Mouse (Mus musculus) embryonic facial prominence, embryonic 11.5 days (tissue): ENCODE data around the gene Rpp14. TPM values are rescaled to one million over a fixed set of nuclear protein-coding genes. Genes with fewer than 3 reads are reported as not detected.

Experiments
- ATAC-seq: fragments of 200-750 bp; cut with Nextera tagmentation; replicated peaks from 2 replicates; pipeline ENCODE4 v1.8.0; 2017; ENCODE audit warnings: low read depth; ENCODE audit not compliant: insufficient number of reproducible peaks, low FRiP score, low TSS enrichment
- DNase-seq: peaks from one replicate; pipeline ENCODE4 v3.0.0-alpha.2; 2015; ENCODE audit warnings: low spot score
- H3K27ac ChIP-seq: fragments of 300-500 bp; sonication (generic); replicated peaks from 2 replicates; pipeline ENCODE4 v1.5.1; 2014; ENCODE audit warnings: mild to moderate bottlenecking, low read depth, low read length, control low read depth
- H3K27me3 ChIP-seq: fragments of 300-500 bp; sonication (generic); 2 replicates; pipeline ENCODE4 v1.6.1; 2014; ENCODE audit warnings: mild to moderate bottlenecking, low read length, moderate library complexity, mixed read lengths; ENCODE audit not compliant: control insufficient read depth, insufficient read depth
- H3K36me3 ChIP-seq: fragments of 300-500 bp; sonication (generic); replicated peaks from 2 replicates; pipeline ENCODE4 v1.6.1; 2014; ENCODE audit warnings: low read depth, mild to moderate bottlenecking, low read length, moderate library complexity, mixed read lengths; ENCODE audit not compliant: control insufficient read depth, insufficient read depth
- H3K4me1 ChIP-seq: fragments of 300-500 bp; sonication (generic); 2 replicates; pipeline ENCODE4 v1.6.1; 2014; ENCODE audit warnings: low read length, mixed read lengths; ENCODE audit not compliant: control insufficient read depth, insufficient read depth
- H3K4me2 ChIP-seq: fragments of 300-500 bp; sonication (generic); 2 replicates; pipeline ENCODE4 v1.6.1; 2014; ENCODE audit warnings: low read depth, mild to moderate bottlenecking, control low read depth, low read length, moderate library complexity
- H3K4me3 ChIP-seq: fragments of 300-500 bp; sonication (generic); 2 replicates; pipeline ENCODE4 v1.5.1; 2014; ENCODE audit warnings: low read depth, low read length, control low read depth
- H3K9ac ChIP-seq: fragments of 300-500 bp; sonication (generic); replicated peaks from 2 replicates; pipeline ENCODE4 v1.6.1; 2014; ENCODE audit warnings: mild to moderate bottlenecking, control low read depth, low read length
- H3K9me3 ChIP-seq: fragments of 300-500 bp; sonication (generic); replicated peaks from 2 replicates; pipeline ENCODE4 v1.6.1; 2016; ENCODE audit warnings: mild to moderate bottlenecking, low read length, inconsistent platforms, mixed read lengths; ENCODE audit not compliant: control insufficient read depth
- WGBS: fragments of 180-500 bp; shearing (Covaris S2); extraction: QIAGEN DNeasy Blood & Tissue Kit; methylation state at CpG from one replicate; pipeline ENCODE4 v1.1.7; 2014; 5-methylcytosine and 5-hydroxymethylcytosine counted together
- polyA plus RNA-seq: library from polyadenylated mRNA; unstranded; fragments of >200 nt; fragmentation: Nextera tagmentation; extraction: Ambion mirVana; gene quantifications from 2 replicates; pipeline ENCODE4 v1.2.1, GENCODE M21; 2014

Rpp14 gene
- polyA plus RNA-seq, 1 experiment from 2014 or later: 74.4 TPM

DNA sequence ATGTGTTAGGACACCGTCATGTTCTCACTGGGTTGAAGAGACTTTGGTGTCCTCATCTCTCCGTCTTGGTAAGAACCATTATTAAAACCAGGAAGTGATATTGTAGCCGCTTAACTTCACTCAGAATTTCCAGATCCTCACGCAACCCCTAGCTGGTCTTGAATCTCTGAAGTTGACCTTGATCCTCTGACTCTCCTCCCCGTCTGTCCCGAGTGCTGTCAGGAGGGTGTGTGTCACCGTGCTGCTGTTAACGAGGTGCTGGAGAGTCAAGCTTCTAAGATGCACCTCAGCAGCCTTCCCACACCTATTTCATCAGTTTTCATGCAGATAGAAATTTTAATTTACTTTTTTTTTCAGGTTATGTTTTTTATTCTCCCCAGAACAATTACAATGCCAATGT is 31.9 kb downstream of the Rpp14 start:
- H3K4me2 ChIP-seq: no peak overlapping the region
- ATAC-seq: no peak

DNA sequence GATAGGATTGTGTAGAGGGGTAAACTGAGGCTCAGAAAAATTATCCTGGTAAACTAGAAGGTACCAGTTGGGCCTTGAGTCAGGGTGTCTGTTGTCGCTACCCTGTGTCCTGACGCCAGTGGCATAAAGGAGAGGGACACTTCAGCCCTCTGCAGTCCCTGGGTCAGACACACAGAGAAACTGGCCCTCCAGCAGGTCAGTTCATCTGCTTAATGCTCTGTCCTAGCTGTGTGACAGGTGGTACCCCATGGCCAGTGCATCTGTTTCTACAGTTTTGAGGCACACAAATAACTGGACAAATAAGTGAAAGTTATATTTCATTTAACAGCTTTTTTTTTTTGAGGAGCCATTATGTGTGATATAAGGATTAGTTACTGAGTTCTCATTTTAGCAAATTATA is 33.4 kb downstream of the Rpp14 start:
- 92% methylated on average over 2 of the region's 2 CpGs for WGBS
- DNase-seq (no peak), ATAC-seq (no peak)
- H3K9ac ChIP-seq: no peak overlapping the region
- no peaks in the 10 kb centered on the region for H3K9me3 ChIP-seq
- no peaks in the 10 kb centered on the region for H3K27me3 ChIP-seq
- H3K4me1 ChIP-seq: no peaks in the 10 kb centered on the region
- H3K27ac ChIP-seq: no peak overlapping the region
- no peak overlapping the region for H3K4me3 ChIP-seq
- no peaks in the 10 kb centered on the region for H3K36me3 ChIP-seq
- no peak overlapping the region for H3K4me2 ChIP-seq

More for the DNA sequence above, 31.9 kb downstream of the Rpp14 start:
- no peaks in the 10 kb centered on the region for H3K27me3 ChIP-seq
- WGBS: 84% methylated on average over 8 of the region's 8 CpGs
- no peak overlapping the region for H3K27ac ChIP-seq
- no peaks in the 10 kb centered on the region for H3K4me1 ChIP-seq
- DNase-seq: no peak
- H3K9me3 ChIP-seq: no peaks in the 10 kb centered on the region
- no peak overlapping the region for H3K9ac ChIP-seq
- H3K4me3 ChIP-seq: no peak overlapping the region
- H3K36me3 ChIP-seq: no peaks in the 10 kb centered on the region

DNA sequence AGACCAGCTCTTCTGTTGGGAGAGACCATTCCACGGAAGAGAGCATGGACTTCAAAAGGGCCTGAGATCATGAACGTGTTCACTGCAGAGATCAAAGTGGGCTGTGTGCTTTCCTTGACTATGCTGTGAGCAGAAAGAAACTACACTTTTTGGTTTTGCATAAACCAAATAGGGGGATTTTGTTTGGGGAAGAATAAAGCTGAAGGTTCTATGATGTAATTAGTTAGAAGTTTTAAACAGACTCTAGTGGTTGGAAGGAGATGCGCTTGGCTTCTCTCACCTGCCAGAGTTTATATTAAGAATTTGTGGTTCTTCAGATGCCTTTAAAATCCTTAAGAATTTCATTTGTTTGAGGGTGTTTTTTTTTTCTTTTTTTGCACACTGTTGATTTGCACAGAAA is 34.1 kb downstream of the Rpp14 start:
- WGBS: 54% methylated on average over 3 of the region's 3 CpGs
- ATAC-seq (no peak), DNase-seq (no peak)
- Histone ChIP-seq H3K4me3 (no peak overlapping the region), H3K9me3 (no peaks in the 10 kb centered on the region), H3K36me3 (no peaks in the 10 kb centered on the region), H3K4me2 (no peak overlapping the region), H3K9ac (no peak overlapping the region), H3K27me3 (no peaks in the 10 kb centered on the region), H3K4me1 (no peaks in the 10 kb centered on the region), H3K27ac (no peak overlapping the region)

DNA sequence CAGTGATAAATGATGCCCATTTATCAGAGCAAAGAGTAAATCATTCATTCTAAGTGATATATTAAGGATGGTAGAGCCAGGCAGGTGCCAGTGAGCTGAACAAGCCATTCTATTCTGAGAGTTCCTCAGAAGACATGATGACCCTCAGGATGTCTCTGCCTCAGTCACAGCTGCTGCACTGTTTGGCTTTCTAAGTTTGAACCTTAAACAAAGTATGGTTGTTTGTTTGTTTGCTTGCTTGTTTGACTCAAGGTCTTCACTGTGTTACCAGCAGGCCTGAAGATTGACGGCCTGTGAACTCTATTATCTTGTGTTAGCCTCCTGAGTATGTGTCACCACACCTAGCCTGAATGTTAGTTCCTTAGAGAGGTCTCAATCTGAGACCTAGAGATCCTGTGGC is 34.6 kb downstream of the Rpp14 start:
- Histone ChIP-seq H3K4me1 (no peaks in the 10 kb centered on the region), H3K27ac (no peak overlapping the region), H3K4me3 (no peak overlapping the region), H3K9ac (no peak overlapping the region), H3K27me3 (no peaks in the 10 kb centered on the region), H3K9me3 (no peaks in the 10 kb centered on the region), H3K36me3 (no peaks in the 10 kb centered on the region), H3K4me2 (no peak overlapping the region)
- ATAC-seq: no peak
- no peak for DNase-seq
- WGBS: 70% methylated on average over 1 of the region's 1 CpGs

DNA sequence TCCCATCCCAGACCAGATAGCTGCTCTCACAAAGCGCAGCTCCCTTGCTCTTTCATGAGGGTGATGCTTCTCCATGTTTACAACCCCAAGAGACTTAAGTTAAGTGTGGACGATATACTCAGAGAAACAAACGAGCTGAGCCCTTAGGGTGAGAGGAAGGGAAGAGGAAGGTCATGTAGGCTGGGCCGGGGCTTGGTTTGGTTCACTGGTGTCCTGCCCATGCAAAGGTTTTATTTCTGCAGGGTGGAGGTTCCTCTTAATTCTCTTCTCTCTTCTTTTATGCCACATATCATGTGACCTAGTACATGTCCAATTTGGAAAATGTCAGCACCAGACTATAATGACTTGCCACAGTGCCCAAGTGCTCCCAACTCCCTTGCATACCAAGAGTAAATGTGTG is 35.6 kb downstream of the Rpp14 start:
- Histone ChIP-seq H3K4me2 (no peak overlapping the region), H3K4me3 (no peak overlapping the region), H3K4me1 (no peaks in the 10 kb centered on the region), H3K9me3 (no peaks in the 10 kb centered on the region), H3K27me3 (no peaks in the 10 kb centered on the region), H3K36me3 (no peaks in the 10 kb centered on the region), H3K27ac (no peak overlapping the region), H3K9ac (no peak overlapping the region)
- ATAC-seq: no peak
- 89% methylated on average over 4 of the region's 4 CpGs for WGBS
- DNase-seq: no peak

DNA sequence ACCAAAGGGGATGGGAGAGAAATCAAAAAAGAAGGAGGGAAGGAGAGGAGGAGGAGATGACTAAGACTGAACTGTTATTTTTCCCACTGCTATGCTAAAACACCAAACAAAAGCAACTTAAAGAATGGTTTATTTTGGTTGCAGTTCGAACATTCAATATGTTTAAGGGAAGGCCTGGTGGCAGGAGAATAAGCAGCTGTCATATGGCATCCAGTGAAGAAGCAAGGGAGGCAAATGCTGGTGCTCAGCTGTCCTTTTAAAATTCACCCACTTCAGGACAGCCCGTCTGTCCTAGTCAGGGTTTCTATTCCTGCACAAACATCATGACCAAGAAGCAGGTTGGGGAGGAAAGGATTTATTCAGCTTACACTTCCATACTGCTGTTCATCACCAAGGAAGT is 37.2 kb downstream of the Rpp14 start:
- 86% methylated on average over 2 of the region's 2 CpGs for WGBS
- H3K4me2 ChIP-seq: no peak overlapping the region
- no peaks in the 10 kb centered on the region for H3K36me3 ChIP-seq
- H3K4me1 ChIP-seq: no peaks in the 10 kb centered on the region
- H3K9ac ChIP-seq: no peak overlapping the region
- no peak overlapping the region for H3K27ac ChIP-seq
- H3K27me3 ChIP-seq: no peaks in the 10 kb centered on the region
- no peak for ATAC-seq
- DNase-seq: no peak
- no peaks in the 10 kb centered on the region for H3K9me3 ChIP-seq
- H3K4me3 ChIP-seq: no peak overlapping the region

DNA sequence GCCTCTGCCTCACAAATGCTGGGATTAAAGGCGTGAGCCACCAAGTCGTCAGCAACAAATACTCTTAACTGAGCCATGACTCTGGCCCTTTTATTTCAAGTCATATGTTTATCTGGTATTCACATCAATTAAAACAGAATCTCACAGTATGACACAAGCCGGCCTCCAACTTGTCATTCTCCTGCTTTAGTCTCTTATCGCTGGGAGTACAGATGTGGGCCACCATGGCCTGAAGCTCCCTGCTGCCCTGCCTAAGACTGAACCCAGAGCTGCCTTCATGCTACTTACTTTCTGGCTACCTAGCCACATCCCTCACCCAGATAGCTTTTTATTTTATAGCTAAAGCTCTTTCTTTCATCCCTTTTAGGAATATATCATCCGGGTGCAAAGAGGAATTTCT is 39.3 kb downstream of the Rpp14 start:
- H3K9ac ChIP-seq: no peak overlapping the region
- H3K27ac ChIP-seq: no peak overlapping the region
- 92% methylated on average over 5 of the region's 5 CpGs for WGBS
- no peaks in the 10 kb centered on the region for H3K36me3 ChIP-seq
- H3K4me2 ChIP-seq: no peak overlapping the region
- ATAC-seq: no peak
- H3K27me3 ChIP-seq: no peaks in the 10 kb centered on the region
- no peak overlapping the region for H3K4me3 ChIP-seq
- no peak for DNase-seq
- H3K4me1 ChIP-seq: no peaks in the 10 kb centered on the region
- H3K9me3 ChIP-seq: no peaks in the 10 kb centered on the region

DNA sequence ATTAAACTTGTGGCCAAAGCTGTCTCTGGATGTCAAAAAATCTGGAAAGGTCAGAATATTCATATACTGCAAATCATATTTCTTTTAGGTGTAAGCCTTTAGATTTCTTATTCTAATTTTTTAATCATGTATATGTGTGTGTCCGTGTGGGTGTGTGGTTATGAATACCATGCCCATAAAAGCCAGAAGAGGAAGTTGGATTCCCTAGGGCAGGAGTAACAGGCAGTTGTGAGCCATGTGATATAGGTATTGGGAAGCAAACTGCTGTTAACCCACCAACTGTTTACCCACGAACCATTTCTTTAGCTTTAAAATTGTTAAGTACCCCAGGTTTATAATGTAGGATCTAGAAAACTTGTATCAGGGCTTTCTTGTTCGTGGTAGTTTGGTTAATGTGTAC is 39.7 kb downstream of the Rpp14 start:
- H3K27ac ChIP-seq: no peak overlapping the region
- no peaks in the 10 kb centered on the region for H3K36me3 ChIP-seq
- H3K27me3 ChIP-seq: no peaks in the 10 kb centered on the region
- no peaks in the 10 kb centered on the region for H3K9me3 ChIP-seq
- H3K4me3 ChIP-seq: no peak overlapping the region
- ATAC-seq (no peak), DNase-seq (no peak)
- WGBS: 82% methylated on average over 3 of the region's 3 CpGs
- no peak overlapping the region for H3K9ac ChIP-seq
- no peak overlapping the region for H3K4me2 ChIP-seq
- H3K4me1 ChIP-seq: no peaks in the 10 kb centered on the region

DNA sequence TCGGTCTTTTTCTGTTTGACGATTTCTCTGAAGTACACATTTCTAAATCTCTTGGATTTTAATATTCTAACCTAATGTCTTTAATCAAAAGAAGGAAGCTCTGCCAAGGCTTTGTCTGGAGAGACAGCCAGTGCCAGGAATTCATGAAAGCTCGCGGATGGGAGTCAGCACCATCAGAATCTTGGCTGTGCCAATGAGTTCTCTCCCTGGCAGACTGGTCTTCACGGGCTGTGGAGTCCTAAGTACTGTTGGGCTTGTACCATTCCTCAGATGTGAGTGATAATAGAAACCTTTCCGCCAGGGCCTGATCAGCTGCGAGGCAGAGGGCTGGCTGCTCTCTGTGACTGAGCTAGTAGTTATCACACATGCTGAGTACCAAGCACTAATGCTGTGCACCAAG is 43.0 kb downstream of the Rpp14 start:
- Histone ChIP-seq H3K9ac (no peak overlapping the region), H3K4me1 (no peaks in the 10 kb centered on the region), H3K36me3 (no peaks in the 10 kb centered on the region), H3K27ac (no peak overlapping the region), H3K4me2 (no peak overlapping the region), H3K27me3 (no peaks in the 10 kb centered on the region), H3K9me3 (no peaks in the 10 kb centered on the region), H3K4me3 (no peak overlapping the region)
- WGBS: 91% methylated on average over 7 of the region's 7 CpGs
- DNase-seq (no peak), ATAC-seq (no peak)
